Mouse (Mus musculus): ENCODE data around the gene Fgf12.

Gene Fgf12

DNA sequence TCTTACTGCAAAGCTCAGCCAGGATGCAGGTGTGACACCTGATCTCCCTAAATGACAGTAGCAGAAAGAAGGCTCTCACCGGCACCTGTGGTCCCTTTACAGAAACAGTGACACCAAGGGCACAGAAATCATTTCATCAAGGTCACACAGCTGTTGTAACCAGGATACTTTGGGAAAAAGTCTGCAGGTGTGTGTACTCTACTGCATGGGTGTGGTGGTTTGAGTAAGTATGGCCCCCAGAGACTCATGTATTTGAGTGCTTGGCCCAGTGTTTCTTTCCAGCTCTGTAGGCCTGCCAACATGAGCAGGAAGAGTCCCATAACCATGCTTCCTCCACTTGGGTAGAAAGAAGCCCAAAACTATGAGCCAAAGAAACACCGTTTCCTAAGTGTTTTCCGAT lies 138.5 kb downstream of the Fgf12 start:
- in situ Hi-C loops (cut with MboI, MseI), result no loop called here

DNA sequence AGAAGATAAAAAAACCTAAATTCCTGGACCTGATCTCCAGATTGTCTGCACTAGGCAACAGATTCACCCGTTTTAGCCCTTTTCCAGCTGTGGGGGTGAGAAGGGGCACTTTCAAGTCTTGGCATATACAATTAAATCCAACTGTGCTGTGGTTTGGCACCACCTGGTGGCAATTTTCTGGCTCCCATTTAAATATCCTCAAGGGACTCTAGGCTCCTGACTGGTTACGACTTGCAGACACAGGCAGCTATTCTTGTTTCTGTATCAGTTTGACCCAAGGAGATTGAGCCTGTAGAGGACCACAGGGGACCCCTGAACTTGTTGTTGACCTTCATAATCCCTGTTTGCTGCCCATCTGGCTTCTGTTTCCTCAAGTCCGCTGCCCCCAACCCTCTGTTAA lies 141.9 kb downstream of the Fgf12 start:
- in situ Hi-C loops (cut with MboI, MseI), result no loop called here

DNA sequence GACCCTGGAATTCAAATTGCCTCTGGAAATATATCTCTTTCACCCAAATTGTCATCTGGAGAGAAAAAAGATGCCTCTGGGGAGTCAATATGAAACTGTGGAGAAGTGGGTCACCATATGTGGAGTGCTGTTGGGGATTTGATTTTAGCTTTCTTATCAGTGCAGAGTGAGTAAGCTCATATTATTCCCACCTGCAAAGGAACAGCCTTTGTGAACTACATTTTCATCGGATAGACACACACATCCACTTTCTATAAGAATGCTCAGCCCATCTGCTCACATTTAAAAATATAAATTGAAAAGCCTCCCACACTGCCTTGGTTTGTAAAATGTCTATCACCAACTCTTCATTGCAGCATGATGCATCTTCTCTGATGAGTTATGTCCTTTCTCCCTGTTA lies 149.7 kb downstream of the Fgf12 start:
- in situ Hi-C loops (cut with MboI, MseI), result no loop called here

DNA sequence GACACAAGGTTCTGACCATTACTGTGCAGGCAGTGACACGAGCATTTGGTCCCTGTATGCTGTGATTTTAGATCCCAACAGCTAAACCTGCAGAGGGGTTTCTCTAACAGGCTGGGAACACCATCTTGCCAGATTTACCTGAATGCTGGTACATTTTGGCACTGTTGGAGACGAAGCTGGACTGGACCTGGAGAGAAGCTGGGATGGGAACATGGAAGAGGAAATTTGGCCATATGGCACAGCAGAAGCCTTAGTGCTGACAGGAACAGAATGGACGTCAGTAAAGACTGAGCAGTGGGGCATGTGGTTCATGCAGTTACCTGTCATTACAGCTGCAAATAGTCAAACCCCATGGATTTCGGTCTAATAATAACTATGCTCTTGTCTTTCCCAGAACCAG lies 151.1 kb downstream of the Fgf12 start:
- in situ Hi-C loops (cut with MboI, MseI), result no loop called here

DNA sequence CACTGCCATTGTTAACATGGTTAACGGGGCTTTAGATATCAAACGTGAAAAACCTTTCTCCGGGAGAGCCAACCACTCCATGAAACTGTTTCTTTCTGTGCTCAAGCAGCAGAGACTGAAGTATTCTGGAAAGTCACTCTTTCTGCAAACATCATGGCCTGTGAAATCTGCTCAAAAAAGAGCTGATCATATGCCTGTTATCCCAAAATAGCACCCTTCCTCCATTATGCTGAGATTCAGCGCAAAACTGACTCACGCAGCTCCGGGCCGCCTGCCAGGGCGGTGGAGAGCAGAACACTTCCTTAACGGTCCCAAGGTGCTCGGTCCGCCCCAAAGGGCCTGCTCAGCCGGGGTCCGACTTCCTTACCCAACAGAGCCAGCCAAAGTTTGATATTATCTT lies 156.8 kb downstream of the Fgf12 start:
- in situ Hi-C loops (cut with MboI, MseI), result loop anchor here (5.0 to 25.0 kb wide), 3 partner anchors 866 to 1316 kb away; no protein-coding TSS in a partner anchor

DNA sequence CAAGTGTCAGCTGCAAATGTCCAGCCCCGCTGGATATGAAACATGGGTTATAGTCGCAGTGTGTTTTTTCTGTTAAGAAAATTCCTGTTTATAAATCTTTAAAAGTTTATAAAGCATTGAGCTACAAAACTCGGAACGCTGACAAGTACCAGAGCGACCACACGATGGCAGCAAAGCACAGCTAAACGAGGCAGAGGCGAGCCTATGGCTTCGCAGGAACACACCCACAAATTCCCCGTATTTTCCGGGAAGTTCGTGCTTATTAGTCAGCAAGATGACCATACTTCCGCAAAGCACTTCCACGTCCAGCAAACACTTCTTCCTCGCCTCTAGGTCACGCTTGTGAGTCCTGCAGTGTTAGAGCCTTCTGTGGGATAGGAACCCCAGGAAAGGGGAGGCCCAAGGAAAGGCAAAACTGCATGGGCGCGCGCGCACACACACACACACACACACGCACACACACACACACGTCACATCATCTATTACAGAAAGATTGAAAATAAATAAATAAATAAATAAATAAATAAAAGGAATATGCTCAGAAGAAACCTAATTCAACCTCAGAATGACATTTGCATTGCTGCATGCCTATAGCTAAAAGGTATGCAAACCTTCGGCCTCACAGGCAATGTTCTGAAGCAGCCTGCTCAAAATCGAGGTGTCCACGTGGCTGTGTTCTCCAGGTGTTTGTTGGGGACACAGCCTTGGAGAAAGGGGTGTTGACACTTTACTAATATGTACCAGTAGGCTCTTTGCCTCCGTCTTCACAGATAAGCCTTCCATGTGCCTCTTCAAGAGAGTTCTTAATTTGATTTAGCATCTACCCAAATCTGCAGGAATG lies 159.6 kb downstream of the Fgf12 start:
- in situ Hi-C loops (cut with MboI, MseI), result loop anchor here (25.0 kb wide), 2 partner anchors 869 to 1319 kb away; no protein-coding TSS in a partner anchor

DNA sequence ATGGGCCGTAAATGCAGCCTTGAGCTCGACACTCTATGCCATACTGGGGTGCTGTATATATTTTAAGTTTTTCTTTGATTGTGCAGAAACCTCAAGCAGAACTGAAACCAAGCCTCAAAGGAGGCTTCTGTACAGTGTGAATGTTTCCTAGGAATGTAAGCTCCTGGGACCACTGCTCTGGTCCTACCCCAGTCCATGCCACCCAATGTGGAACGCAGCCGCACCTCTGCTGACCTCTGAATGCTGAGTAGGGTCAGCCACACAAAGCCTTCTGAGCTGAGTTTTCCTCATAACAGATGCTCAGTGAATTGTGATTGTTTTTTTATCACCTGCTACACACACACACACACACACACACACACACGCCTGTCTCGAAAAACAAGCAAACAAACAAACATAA lies 160.4 kb downstream of the Fgf12 start:
- in situ Hi-C loops (cut with MboI, MseI), result loop anchor here (25.0 kb wide), 2 partner anchors 870 to 1320 kb away; no protein-coding TSS in a partner anchor

DNA sequence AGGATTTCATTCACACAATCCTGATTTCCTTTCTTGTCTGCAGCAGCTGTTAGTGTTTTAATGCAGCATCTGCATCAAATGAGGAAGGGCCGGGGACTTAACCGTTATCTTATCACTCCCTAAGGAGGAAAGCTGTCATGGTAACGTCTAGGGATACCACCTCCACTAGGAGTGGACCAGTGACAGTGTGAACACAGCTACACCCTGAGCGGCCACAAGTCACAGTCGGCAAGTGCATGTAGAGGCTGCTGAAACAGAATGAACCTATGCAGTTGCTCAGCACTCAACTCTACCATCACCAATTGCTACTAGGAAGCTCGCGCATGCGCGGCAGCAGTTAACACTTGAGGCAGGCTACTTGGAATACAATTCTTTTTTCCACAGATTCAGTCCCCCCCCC lies 161.3 kb downstream of the Fgf12 start:
- in situ Hi-C loops (cut with MboI, MseI), result loop anchor here (25.0 kb wide), 2 partner anchors 871 to 1321 kb away; no protein-coding TSS in a partner anchor

DNA sequence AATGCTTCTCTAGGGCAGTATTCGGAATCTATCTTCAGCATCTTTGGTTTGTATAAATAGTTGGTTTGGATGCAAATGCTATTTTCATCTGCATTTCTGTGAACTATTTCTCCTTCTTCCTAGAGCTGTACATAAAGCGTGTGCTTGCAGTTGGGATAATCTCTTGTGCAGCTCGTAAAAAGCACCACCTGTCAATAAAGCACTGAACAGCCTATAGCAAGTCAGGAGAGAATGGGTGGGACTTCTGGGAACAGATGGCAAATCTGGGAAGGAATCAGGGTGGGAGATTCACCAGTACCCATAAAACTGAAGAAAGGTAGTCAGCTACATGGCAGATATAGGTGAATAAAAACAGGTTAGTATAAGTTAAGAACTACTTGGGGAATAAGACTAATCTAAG lies 180.7 kb downstream of the Fgf12 start:
- in situ Hi-C loops (cut with MboI, MseI), result no loop called here

DNA sequence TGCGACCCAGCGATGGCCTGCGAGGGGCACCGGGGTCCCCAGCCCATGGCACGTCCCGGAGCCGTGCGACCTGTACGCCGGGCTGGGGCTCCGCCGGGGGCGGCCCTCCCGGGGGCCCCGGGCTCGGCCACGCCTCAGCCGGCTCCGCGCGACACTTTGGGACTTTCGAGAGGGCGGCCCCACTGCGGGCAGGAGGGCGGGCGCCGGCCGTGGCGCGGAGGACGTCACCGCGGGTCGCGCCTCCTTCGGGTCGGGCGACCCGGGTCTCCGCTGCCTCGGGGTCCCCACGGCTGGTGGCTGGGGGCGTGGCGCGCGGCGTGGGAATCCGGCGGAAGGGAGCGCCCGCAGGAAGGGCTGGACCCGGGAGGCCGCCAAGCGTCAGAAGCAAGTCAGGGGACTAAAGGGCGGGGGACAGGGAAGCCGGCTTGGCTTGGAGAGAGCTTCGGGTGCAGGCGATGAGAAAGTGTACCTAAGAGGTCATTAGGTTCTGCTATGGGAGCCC lies 188.1 kb downstream of the Fgf12 start:
- in situ Hi-C loops (cut with MboI, MseI), result no loop called here

DNA sequence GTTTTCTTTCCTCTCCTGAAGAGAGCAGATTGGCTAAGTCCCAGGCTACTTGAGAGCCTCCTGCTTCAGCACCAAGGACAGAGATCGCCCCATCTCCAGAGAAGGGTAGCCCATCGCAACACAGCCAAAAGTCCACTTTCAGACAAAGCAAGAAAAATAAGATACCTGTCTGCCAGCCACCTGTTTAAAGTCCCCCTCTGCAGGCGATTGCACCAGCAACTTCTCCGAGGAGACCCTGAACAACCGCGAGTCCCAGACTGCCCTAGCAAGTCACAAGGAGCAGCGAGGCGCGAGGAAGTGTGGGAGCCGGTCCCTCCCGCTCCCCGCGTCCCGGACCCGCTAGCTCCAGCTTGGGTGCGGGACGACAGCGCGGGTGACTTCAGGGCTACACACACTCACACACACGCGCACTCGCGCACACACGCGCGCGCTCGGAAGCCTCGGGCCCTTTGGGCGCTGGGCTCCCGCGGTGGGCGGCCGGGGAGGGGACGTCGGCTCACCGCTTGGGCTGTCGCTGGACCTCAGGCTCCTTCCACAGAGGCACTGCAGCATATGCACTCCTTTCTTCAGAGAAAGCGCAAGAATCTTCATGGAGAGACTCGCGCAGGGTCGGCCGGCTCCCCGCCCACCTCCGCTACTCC lies 188.7 kb downstream of the Fgf12 start:
- in situ Hi-C loops (cut with MboI, MseI), result no loop called here

DNA sequence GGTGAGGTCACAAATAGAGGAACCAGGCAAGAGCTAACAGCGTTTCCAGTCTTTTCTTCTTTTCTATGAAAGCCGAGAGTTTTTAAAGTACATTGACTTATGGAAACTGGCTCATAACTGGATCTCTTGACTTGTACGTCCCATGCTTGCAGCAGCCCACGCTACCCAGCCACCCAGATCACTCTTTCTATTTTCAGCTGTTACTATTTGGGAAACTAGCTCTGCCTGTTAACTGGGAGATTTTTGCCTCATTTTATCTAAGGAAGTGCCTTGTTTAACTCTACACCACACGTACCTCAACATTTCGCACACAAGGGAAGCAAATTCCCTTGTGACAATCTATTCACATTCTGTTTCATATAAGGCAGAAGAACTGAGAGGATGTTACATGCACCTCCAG lies 190.0 kb downstream of the Fgf12 start:
- in situ Hi-C loops (cut with MboI, MseI), result no loop called here

DNA sequence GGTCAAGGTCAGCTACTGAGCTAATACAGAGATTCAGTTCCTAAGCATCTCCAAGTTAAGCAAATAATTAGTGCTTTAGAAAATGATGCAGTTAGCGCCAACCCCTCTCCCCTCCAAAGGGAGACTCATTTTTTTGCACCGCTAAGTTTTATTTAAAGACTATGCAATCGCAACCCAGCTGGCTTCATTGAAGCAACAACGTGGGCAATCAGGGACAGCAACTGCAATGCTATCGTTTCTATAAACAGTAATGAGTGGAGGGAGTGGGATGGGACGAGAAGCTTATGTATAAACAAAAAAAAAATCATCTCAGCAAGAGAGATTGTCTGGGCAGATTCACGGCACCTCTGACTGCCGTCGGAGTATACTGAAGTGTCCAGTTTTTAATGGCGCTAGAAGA lies 197.6 kb downstream of the Fgf12 start:
- in situ Hi-C loops (cut with MboI, MseI), result no loop called here

DNA sequence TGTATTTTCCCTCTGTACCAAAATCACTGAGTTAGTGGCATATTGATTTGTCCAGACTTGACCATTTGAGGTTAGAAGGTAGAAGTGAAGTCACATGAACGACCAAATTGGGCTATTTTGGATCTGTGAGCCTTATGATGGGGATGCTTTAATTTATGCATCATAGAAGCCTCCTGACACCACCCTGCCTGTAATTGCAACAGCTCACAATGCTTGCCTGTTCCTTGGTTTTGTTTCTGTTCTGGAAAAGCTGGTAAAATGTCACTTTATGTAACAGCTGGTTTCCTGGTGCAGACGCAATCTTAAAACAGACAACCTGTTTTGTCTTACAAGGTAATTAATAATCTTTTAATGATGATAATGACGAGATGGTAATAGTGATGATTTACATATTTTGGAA lies 213.4 kb downstream of the Fgf12 start:
- in situ Hi-C loops (cut with MboI, MseI), result no loop called here

DNA sequence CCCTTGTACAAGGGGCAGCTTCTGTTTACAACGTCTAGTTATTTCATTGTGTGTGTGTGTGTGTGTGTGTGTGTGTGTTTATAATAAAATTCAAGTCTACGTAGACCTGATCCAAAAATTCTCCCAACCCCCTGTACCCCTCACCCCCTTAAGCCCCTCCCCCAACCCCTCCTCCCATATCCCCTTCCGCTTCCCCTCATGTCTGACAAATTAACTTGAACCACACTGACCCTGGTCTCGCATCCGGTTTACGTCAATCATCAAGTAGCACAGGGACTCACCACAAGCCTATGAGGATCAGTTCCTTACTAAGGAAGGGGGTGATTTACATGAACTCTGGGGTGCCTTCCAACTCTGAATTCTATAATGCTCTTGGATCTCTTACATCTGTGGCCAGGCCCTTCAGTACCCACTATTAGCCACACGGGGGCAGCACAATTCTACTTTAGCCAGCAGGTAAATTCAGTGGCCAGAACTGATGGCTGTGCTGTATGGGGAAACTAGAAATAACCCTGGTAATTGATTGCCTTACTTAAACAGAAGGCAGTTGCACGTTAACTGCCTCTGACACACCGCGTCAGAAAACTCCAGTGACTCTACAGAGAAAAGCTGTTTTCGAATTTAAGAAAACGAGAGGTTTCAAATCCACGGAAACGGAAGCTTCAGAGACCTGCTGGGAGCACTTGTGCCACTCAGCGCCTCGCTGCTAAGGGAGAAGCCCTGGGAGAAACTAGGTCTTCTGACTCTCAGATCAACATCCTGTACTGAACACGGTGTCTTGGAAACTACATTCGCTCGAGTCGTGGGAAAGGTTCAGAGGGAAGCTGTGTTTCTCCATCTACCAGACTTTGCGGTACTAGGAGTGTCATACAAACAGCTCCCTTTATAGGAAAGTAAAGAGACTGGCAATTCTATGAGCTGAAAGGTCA lies 235.0 kb downstream of the Fgf12 start:
- in situ Hi-C loops (cut with MboI, MseI), result no loop called here

DNA sequence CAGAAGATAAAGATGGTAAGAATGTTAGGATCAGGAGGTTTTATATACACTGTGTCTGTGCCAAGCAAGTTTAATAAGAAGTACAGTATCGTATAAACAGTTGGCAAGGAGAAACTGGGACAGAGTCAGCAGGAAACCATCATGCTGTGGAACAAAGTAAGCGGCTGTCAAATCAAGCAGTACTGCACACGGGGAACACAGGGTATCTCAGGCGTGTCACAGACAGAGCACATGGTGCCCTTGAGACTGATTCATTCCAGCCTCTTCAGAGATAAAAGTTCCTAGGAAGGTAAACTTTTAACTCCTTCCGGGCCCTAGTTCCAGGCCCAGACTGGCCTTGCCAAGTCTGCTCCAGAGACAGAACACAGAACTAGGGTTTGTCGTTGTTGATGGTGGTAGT lies 240.4 kb downstream of the Fgf12 start:
- in situ Hi-C loops (cut with MboI, MseI), result no loop called here

DNA sequence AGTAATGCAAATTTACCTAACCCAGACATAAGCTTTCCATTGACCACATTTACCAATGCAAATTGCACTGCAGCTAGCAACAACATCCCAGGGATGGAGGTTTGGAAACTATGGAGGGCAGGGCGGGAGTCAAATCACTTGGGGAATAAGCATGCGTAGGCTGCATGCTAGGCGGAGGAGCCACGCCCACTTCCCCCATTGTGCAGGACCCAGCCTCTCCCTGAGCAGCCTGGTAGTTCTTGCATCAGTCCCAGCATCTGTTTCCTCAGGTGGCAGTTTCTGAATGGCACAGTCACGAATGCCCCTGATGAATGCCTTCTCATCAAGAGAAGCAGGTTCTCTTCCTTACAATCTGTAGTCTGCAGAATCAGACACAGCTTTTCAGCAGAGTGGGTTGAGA lies 241.5 kb downstream of the Fgf12 start:
- in situ Hi-C loops (cut with MboI, MseI), result no loop called here

DNA sequence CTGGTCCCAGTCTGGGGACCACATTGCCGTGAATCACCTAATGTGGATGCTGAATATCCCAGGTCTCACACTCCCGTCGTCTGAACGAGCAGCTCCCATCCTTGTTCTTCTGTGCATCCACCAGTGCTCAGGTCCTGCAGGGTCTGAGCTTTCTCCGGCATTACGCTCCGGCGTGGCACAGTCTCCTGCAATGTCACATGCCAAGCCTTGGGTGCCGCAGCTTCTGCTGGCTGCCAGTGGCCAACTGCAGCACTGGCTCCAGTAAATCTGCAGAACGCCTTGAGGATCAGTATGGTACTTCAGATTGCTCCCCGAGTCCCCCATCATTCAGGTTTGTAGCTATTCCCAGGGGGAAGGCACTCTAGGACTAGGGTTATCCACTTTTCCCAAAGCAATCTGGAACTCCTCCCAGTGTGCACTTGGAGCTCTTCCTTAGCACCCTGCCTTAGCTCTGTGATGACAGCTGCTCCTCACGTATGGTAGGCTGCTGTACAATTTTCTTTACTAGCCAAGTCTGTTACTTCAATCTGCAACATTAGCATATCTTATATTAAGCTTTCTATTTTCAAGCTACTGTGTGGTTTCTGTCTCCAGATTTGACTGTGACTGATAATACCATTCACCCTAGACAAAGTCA lies 254.8 kb downstream of the Fgf12 start:
- in situ Hi-C loops (cut with MboI, MseI), result no loop called here

DNA sequence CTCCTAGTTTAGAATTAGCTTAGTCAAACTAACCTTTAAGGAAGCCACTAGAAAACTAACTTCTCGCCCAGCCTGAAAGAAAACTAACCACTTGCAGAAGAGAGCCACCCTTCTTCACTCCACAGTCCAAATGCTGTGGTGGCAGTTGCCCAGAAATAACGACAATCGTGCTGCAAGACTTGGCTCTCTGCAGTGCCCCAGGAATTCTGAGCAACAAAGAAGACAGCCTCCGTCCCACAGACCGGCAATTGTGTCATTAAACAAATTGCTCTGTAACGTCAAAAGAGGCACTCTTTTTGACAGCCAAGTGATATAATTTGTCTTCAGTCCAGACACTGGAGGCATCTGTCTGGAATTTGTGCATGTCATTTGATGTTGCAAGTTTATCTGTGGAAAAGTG lies 261.2 kb downstream of the Fgf12 start:
- in situ Hi-C loops (cut with MboI, MseI), result no loop called here

DNA sequence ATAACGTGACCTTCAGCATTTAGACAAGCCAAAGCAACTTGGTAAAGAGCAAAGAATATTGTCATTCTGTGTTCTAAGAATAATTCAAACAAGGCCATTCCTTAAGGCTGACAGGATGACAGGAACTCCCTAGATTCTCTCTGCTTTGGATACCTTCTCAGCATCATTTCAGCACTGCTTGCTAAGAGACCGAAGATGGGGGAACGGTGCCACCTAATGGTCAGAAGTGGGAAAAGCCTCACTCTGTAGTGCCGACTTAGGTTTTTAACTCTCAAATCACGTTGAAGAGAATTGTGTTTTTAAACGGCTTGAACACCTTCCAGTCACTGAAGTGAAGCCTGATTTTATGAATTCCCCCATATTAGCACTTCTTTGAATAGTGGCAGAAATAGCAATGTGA lies 262.4 kb downstream of the Fgf12 start:
- in situ Hi-C loops (cut with MboI, MseI), result no loop called here

DNA sequence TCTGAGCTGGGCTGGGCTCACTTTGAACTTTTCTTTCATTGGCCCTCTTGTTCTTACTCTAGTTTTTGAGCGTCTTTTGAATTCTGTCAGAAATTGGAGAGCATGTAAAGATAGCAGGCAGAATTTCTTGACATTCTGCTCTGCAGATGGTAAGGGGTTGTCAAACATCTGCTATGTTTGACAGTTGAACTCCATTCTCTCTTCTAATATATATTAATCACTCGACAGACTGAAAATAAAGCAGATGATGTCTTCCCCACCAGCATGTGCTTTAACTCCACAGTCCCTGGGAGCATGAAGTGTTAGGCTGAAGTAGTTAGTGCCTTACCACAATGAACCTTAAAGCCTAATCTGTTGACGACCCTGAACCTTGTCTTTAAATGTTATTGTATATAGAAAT lies 267.9 kb downstream of the Fgf12 start:
- in situ Hi-C loops (cut with MboI, MseI), result loop anchor here (10.0 kb wide), 1 partner anchor 1010 kb away; no protein-coding TSS in a partner anchor

All from T-helper 1 cell (primary cell).